Mouse (Mus musculus) skeletal muscle tissue, adult 2 months (tissue): ENCODE results near the gene Acad12.
A peak's percentile ranks its signal among the peaks of the same experiment; 100 is the strongest.
"Not testable (repeated sequence)": the region's sequence is repeated elsewhere in the genome, so short reads cannot be mapped to it uniquely, and the experiment has no call there.

Experiments
- DNase-seq: peaks from one replicate; pipeline ENCODE4 v3.0.0-alpha.2; 2012; ENCODE audit warnings: low read depth, low spot score

The Acad12 gene

DNA sequence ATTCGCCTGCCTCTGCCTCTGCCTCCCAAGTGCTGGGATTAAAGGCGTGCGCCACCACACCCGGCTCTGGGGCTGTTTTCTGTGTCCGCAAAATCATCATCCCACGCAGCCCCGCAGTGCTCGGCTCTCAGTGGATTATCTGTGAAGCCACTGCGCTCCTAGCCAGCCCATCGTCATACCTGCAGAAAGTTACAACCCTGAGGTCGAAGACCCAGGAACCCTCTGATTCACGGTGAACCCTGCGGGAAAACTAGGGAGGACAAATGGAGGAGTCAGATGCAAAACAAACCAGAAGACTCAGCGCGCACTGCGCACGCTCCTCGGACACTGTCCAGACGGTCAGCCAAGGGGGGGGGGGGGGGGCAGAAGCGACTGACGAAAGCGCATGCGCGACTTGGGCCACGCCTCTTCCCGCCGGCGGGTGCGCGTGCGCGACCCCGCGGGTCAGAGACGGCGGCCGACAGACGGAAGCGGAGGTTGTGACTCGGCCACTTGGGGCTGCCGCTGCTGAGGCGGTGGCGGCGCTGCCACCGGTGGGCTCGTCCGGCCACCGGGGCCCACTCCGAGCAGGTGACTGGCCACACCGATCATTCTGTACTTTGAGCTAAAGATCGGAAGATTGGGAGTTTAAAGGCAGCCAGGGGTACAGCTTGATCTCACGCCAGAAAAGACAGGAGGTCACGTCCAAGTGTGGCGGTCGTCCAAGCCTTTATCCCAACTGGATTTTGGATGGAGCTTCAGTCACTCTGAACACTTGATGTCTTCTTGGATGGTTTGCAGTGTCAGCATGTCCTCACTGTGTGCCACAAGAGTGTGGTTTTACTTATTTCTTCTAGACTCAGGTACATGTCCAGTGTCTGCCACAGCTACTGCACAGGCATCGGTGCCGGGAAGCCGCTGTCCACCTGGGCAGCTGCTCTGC lies at the start of gene Acad12:
TSS of gene Acad12 (minus strand) at position 347 of the 922 bp plus-strand sequence.
- DNase-seq = peak; percentile 92

- DNase-seq = no peak
Observed at GRCm38 (mm10) chr5:121668411-121668810, 49.7 kb upstream of the Acad12 start.

DNA sequence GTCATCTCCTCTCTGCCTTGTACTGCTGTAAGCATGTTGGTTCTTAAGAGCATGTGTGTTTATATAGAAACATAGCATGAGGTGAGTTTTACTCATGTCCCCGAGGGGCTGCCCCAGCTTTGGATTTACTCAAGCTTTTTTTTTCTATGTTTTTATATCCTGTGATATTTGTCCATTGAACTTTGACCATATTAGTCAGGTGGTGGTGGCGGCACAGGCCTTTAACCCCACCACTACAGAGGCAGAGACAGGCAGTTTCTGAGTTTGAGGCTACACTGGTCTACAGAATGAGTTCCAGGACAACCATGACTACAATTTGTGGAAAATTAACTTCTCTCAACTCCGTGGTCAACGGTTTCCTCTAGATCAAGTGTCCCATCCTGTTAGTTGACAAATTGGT lies 48.3 kb upstream of the Acad12 start:
- no peak for DNase-seq

DNA sequence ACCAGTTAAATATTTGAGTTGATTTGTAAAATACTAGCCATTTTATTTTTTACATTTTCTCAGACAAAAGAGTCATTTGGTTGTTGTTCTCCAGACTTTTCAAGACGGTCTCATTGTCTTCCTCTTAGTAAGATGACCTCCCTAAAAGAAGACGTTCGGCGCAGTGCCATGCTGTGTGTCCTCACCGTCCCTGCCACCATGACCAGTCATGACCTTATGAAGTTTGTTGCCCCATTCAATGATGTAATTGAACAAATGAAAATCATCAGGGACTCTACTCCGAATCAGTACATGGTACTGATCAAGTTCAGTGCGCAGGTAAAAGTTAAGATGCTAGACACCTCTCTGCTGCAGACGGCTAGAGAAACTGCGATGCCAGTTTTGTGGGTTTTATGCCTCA lies 46.2 kb upstream of the Acad12 start:
- DNase-seq = no peak

GRCm38 (mm10) chr5:121664078-121664477 lies 45.3 kb upstream of the Acad12 start:
- DNase-seq = no peak

DNA sequence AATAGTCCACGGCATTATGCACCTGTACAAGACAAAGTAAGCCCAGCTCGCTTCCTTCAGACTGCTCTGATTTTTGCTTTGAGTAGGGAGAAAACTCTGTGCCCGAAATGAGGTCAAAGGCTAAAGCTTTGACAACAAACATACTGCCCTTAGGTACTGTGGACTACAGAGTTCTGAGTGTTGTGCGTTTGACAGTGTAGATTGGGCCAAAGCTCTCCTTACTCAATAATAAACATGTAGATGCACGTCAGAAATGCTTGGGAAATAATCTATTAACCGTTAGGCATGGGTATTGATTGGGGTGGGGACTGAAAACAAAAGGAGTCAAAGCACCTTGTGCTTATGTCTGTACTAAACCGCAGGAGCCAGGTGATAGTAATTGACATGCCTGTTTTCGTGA lies 44.7 kb upstream of the Acad12 start:
- DNase-seq = no peak

DNA sequence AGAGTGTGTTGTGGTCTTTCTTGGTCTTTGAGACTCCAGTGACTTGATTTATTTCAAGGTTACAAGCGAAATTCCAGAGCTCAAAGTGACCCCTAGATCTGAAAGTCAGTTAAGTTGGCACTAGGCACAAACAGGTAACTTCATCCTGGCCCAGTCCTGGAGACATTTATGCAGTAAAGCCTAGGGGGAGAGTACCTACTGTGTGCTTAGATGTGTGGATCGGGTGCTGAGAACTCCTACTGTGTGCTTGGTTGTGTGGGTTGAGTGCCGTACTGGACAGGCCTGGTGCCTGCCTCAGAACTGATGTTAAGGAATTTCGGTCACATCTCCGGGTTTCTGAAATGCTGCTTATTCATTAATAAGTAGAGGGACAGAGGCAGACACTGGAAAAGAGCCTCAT lies 42.8 kb upstream of the Acad12 start:
- no peak for DNase-seq

DNA sequence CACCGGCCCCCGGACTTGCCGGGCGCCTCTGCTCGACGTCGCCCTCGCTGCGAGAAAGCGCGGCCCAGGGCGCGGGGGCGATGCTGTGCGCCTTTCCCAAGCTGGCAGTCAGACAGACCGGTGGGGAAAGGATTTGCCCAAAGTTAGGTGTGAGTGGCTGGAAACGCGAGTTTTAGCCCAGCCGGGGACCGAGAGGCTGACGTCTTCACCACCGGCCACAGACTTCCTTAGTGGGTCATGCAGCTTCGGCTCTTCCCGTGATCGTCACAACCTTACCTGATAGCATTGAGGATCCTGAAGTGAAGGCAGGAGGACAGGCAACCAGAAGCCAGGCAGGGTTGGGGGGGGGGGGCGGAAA lies 42.1 kb upstream of the Acad12 start:
- DNase-seq = no peak

DNA sequence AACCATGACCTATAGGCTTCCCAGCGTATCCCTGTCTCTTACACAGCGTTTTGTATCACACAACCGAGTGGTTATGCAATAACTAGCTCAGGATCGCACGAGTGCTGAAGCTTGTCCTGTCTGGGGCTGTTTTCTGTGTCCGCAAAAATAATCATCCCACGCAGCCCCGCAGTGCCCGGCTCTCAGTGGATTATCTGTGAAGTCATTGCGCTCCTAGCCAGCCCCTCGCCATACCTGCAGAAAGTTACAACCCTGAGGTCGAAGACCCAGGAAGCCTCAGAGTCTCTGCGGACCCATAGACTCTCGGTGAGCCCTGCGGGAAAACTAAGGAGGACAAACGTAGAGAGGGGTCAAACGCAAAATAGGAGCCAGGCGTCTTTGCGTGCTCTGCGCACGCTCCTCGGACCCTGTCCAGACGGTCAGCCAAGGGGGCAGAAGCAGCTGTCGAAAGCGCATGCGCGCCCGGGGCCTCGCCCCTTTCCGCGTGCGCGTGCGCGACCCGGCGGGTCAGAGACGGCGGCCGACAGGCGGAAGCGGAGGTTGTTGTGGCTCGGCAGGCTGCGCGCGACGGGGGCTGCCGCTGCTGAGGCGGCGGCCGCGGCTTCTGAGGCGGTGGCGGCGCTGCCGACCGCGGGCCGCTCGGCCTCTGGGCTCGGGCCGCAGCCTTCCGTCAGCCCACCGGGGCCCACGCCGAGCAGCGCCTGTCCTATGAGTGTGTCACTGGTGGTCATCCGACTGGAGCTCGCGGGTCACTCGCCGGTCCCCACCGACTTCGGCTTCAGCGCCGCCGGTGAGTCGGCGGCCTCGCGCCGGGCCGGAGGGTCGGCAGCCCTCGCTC lies 41.5 kb upstream of the Acad12 start, which contains the start of the genes Acad10 and Brap:
TSS of gene Acad10 (minus strand) at position 456 of the 838 bp plus-strand sequence.
TSS of gene Brap (plus strand) at position 505 of the 838 bp plus-strand sequence.
- peak; percentile 95 for DNase-seq

GRCm38 (mm10) chr5:121657656-121658055 lies 38.9 kb upstream of the Acad12 start:
- not testable (repeated sequence) for DNase-seq

GRCm38 (mm10) chr5:121656866-121657265 lies 38.1 kb upstream of the Acad12 start:
- not testable (repeated sequence) for DNase-seq

- no peak for DNase-seq
Observed at GRCm38 (mm10) chr5:121654526-121654925, 35.8 kb upstream of the Acad12 start.

- no peak for DNase-seq
Observed at GRCm38 (mm10) chr5:121649134-121649533, 30.4 kb upstream of the Acad12 start.

DNA sequence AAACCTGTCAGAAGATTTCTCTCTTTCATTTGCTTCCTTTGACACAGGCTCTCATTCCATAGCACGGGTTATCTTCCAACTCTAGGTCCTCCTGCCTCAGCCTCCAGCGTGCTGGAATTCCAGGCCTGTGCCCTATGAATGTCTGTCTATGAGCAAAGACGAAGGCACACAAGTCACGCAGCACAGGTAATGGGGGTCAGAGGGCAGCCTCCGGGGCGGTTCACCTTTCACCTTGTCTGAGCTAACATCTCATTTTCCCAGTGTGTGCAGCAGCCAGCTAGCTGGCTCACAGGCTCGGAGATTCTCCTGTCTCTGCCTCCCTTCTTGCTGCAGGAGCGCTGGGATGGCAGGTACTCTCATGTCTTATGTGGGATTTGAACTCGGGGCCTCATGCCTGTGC lies 20.9 kb upstream of the Acad12 start:
- DNase-seq = no peak

- DNase-seq = no peak
Observed at GRCm38 (mm10) chr5:121637296-121637695, 18.6 kb upstream of the Acad12 start.

GRCm38 (mm10) chr5:121634668-121635067 lies 15.9 kb upstream of the Acad12 start:
- no peak for DNase-seq

- DNase-seq = no peak
Observed at GRCm38 (mm10) chr5:121632804-121633203, 14.1 kb upstream of the Acad12 start.

DNA sequence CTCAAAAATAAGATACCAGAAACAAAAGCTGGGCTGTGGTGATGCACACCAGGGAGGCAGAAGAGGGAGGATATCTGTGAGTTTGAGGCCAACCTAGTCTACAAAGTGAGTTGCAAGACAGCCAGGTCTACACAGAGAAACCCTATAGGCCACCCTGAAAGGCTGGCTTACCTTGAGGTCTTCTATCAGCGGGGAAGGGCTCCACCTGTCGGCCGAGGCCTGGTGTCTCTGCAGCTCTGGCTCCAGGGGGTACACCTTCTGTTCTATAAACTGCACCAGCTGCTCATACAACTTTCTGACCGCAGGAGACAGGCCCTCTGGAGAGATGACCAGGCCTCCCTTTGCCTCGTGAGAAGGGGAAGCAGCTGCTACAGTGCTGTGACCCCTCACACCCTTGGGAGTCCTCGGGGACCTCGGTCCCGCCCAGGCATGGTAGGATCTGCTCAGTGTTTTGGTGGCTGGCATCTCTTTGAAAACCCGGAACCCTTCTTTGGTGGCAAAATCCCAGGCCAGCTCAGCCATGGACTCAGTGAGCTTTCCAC lies 12.4 kb upstream of the Acad12 start:
- not testable (repeated sequence) for DNase-seq

- peak; percentile 47 for DNase-seq
Observed at GRCm38 (mm10) chr5:121627871-121628270, 9.1 kb upstream of the Acad12 start.

- DNase-seq = no peak
Observed at GRCm38 (mm10) chr5:121623241-121623640, 4.5 kb upstream of the Acad12 start.

DNA sequence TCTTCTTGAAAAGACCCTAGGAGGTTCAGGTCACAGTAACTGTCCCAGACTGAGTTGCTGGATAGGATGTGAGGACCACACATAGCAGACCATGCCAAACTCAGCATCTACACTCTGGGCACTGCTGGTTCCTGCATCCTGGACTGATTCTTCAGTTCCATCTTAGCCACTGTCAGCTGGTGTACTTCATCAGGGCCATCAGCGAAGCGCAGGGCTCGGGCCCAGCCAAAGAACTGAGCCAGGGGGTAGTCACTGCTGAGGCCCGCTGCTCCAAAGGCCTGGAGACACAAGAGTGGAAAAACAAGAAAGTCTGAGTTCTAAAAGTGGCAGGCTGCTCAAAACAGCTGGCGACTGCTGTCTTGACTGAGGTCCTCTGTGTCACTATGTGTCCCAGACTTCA lies 2.4 kb upstream of the Acad12 start:
- DNase-seq = no peak

DNA sequence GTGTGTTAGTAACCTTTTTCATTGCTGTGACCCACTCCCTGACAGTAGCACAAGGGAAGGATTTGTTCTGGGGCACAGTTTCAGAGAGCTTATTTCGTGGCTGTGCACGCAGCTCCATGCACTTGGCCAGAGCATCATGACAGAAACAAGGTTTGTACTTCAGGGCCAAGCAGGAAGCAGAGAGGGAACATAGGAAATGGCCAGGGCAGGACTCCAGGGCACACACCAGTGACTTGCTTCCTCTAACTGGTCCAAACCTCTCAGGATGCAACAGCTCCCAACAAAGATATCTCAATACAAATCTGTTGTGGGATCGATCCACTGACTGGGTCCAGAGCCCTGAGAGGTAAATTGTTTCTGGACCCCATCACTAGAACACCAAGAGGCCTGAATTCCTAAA lies 3.8 kb downstream of the Acad12 start:
- not testable (repeated sequence) for DNase-seq
